Mouse (Mus musculus) olfactory bulb, adult 2 months (tissue): ENCODE measurements at regions not wholly inside any gene's neighbourhood (a gene's known extent, or its start where the extent isn't known, plus 50 kb on each side); places are given as distances from the start of the nearest gene placed in this dataset.

ENCODE experiments used
- CTCF ChIP-seq: fragments of 200-500 bp; IDR thresholded peaks from 2 replicates; pipeline ENCODE4 v1.5.1; 2012; ENCODE audit warnings: low read depth, mild to moderate bottlenecking, low read length, moderate library complexity; ENCODE audit not compliant: insufficient read depth
- POLR2A ChIP-seq: fragments of 200-500 bp; IDR thresholded peaks from 2 replicates; pipeline ENCODE4 v1.6.1; 2012; ENCODE audit warnings: mild to moderate bottlenecking, low read depth, low read length, moderate library complexity; ENCODE audit not compliant: insufficient read depth

GRCm38 (mm10) chr13:84349001-84349720, 127.1 kb downstream of the Tmem161b start:
- no peak for TF ChIP-seq CTCF
- TF ChIP-seq POLR2A: peak; percentile 51
